Mouse (Mus musculus): ENCODE results near the gene Olfr658.

Gene Olfr658

GRCm38 (mm10) chr7:104646841-104647482 is at the start of gene Olfr658:
Gene Olfr658 (minus strand): TSS chr7:104647305.
- DNase-seq (ENCODE audit: low spot score): peak; percentile 14

DNA sequence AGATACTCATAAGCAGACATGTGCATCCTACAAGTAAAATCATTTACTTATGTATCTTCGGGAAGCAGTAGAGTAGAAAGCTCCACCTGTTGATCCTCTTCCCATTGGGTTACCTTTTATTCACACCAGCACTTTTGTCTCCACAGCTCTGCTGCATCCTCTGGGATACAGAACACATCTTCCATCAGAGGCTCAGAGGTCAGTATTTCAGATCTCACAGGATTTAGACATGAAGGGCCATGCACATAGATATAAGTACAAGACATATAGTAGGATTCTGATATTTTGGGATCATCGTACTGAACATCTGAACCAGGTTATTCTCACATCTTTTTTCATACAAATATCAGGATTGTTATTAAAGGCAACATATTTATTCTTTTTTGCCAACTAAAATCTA is 39.1 kb upstream of the Olfr658 start, which contains the start of gene Olfr661:
TSS of gene Olfr661 (plus strand) at position 301 of the 400 bp plus-strand sequence.
- no peak for DNase-seq (ENCODE audit: low spot score)

DNA sequence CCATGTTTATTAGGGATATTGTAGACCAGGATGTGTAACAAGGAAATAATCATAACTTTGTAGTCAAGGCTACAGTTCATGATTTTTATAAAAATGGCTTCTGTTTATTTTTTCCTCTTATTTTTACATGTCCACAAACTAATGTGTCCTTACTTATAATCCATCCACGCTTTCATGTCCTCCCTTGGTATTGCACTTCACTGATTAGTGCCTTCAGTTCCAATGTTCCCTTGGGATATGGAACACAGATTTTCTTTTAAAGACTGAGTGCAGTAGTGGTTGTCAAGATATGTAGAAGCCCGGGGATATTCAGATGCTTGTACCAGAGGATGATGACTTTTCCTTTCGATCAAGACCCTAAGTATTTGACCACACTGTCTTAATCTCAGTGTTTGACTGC is 19.3 kb upstream of the Olfr658 start, which contains the start of gene Olfr659:
TSS of gene Olfr659 (plus strand) at position 301 of the 400 bp plus-strand sequence.
- DNase-seq (ENCODE audit: low spot score): no peak

GRCm38 (mm10) chr7:104624494-104624893 is 22.6 kb downstream of the Olfr658 start, which contains the start of gene Olfr657:
Gene Olfr657 (plus strand): TSS chr7:104624794.
- DNase-seq (ENCODE audit: low spot score): no peak

DNA sequence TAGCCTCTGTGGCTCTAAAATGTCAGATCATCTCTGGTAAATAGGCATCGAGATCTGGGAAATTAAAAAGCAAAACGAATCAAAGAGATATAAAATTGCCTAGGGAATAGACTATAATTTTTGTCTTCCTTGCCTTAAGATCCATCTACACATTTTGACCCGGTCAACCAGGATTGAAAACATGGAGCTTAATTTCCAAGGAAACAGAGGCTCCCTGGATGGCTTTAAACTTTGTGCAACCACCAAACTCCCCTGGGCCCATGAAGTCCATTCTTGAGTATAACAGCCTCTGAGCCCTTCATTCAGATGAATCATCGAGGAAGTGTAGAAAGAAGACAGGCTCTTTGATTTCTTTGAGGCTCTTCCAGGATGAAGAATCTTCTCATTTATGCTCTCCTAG is 33.5 kb downstream of the Olfr658 start, which contains the start of gene Olfr656:
TSS of gene Olfr656 (plus strand) at position 301 of the 400 bp plus-strand sequence.
- no peak for DNase-seq (ENCODE audit: low spot score)

- DNase-seq (ENCODE audit: low spot score): no peak
Measured at GRCm38 (mm10) chr7:104604727-104605126, 42.4 kb downstream of the Olfr658 start.

- DNase-seq (ENCODE audit: low spot score): no peak
Measured at GRCm38 (mm10) chr7:104603173-104603572, 43.9 kb downstream of the Olfr658 start.

- DNase-seq (ENCODE audit: low spot score): no peak
Measured at GRCm38 (mm10) chr7:104601679-104602078, 45.4 kb downstream of the Olfr658 start, which contains the start of gene Olfr655. Gene Olfr655 (minus strand): TSS chr7:104601779.
